Mouse (Mus musculus) lung, postnatal 25 days (tissue): ENCODE data around the gene Dynlt1b.
"Not testable (repeated sequence)": the region's sequence is repeated elsewhere in the genome, so short reads cannot be mapped to it uniquely, and the experiment has no call there.

Experiments
- DNase-seq: peaks from one replicate; pipeline ENCODE4 v3.0.0; 2022; ENCODE audit warnings: low spot score

The Dynlt1b gene

GRCm38 (mm10) chr17:6465735-6466134 lies 35.8 kb downstream of the Dynlt1b start:
- not testable (repeated sequence) for DNase-seq

- DNase-seq, result peak; percentile 45
Measured at GRCm38 (mm10) chr17:6467638-6468461, 37.9 kb downstream of the Dynlt1b start.

GRCm38 (mm10) chr17:6470031-6470430 lies 40.1 kb downstream of the Dynlt1b start:
- not testable (repeated sequence) for DNase-seq

- DNase-seq, result not testable (repeated sequence)
Measured at GRCm38 (mm10) chr17:6470671-6471070, 40.8 kb downstream of the Dynlt1b start.

GRCm38 (mm10) chr17:6475270-6475669 lies 45.4 kb downstream of the Dynlt1b start:
- not testable (repeated sequence) for DNase-seq

GRCm38 (mm10) chr17:6475913-6476312 lies 46.0 kb downstream of the Dynlt1b start:
- not testable (repeated sequence) for DNase-seq

GRCm38 (mm10) chr17:6476495-6476947 lies 46.6 kb downstream of the Dynlt1b start:
- DNase-seq, result not testable (repeated sequence)

- DNase-seq, result not testable (repeated sequence)
Measured at GRCm38 (mm10) chr17:6477026-6477425, 47.1 kb downstream of the Dynlt1b start.

GRCm38 (mm10) chr17:6480855-6481589 lies 51.1 kb downstream of the Dynlt1b start:
- not testable (repeated sequence) for DNase-seq

GRCm38 (mm10) chr17:6481590-6481963 lies 51.7 kb downstream of the Dynlt1b start:
- DNase-seq, result not testable (repeated sequence)

GRCm38 (mm10) chr17:6482248-6482647 lies 52.3 kb downstream of the Dynlt1b start:
- DNase-seq, result not testable (repeated sequence)
